Comparison of ENCODE assay signal across 21 mouse cellular contexts in genomic region chr4:130212421-130212820, GRCm38 (mm10). TPM values are rescaled to one million over a fixed set of nuclear protein-coding genes. Genes with fewer than 3 reads are reported as not detected.
"Had no signal": no experiment of that assay in that cellular context is flagged by ENCODE, and none has a peak within 500 bp of the region (broad histone marks: within the 10 kb centered on the region; RNA-seq: fewer than 3 reads in every experiment).

No protein-coding gene starts in this region.

- H3K4me3 ChIP-seq: intestine, embryonic 15.5 days; limb, embryonic 13.5 days; midbrain, embryonic 12.5 days; neural tube, embryonic 13.5 days; stomach, embryonic 15.5 days had no signal

- H3K4me1 ChIP-seq: intestine, embryonic 15.5 days; limb, embryonic 13.5 days; midbrain, embryonic 12.5 days; neural tube, embryonic 13.5 days; stomach, embryonic 15.5 days had no signal

- H3K27me3 ChIP-seq: intestine, embryonic 15.5 days; limb, embryonic 13.5 days; midbrain, embryonic 12.5 days; neural tube, embryonic 13.5 days; stomach, embryonic 15.5 days had no signal

- H3K27ac ChIP-seq: intestine, embryonic 15.5 days; limb, embryonic 13.5 days; midbrain, embryonic 12.5 days; neural tube, embryonic 13.5 days; stomach, embryonic 15.5 days had no signal

- H3K9ac ChIP-seq: intestine, embryonic 15.5 days; limb, embryonic 13.5 days; midbrain, embryonic 12.5 days; neural tube, embryonic 13.5 days; stomach, embryonic 15.5 days had no signal

- ATAC-seq: intestine, embryonic 15.5 days; midbrain, embryonic 16.5 days had no signal

- H3K4me2 ChIP-seq: intestine, embryonic 15.5 days; limb, embryonic 13.5 days; midbrain, embryonic 12.5 days; neural tube, embryonic 13.5 days; stomach, embryonic 15.5 days had no signal

- DNase-seq: kidney, adult 18-20 months; kidney, postnatal 10 days; layer of hippocampus, adult 9-11 months; layer of hippocampus, postnatal 36 days; lung, adult 18-20 months; retina, postnatal 1 day; right cerebral cortex, postnatal 4 days; spleen, adult 18-20 months; thymus, postnatal 36 days had no signal

- H3K36me3 ChIP-seq: intestine, embryonic 15.5 days; limb, embryonic 13.5 days; midbrain, embryonic 12.5 days; neural tube, embryonic 13.5 days; stomach, embryonic 15.5 days had no signal

- H3K9me3 ChIP-seq: intestine, embryonic 15.5 days; limb, embryonic 13.5 days; neural tube, embryonic 13.5 days; stomach, embryonic 15.5 days had no signal

RNA-seq across cellular contexts. Expression of gene Gm853, which starts 9.8 kb away (rescaled TPM):
- total RNA-seq: layer of hippocampus, postnatal 36 days; left cerebral cortex, adult 8-10 months; left cerebral cortex, postnatal 36 days; megakaryocyte-erythroid progenitor cell, adult 5-6 weeks had no signal
- polyA plus RNA-seq: intestine, embryonic 15.5 days; kidney, embryonic 14.5 days; large intestine, adult 2 months; limb, embryonic 13.5 days; lung, embryonic 16.5 days; midbrain, embryonic 12.5 days; midbrain, embryonic 16.5 days; neural tube, embryonic 13.5 days; stomach, embryonic 15.5 days had no signal
